ENCODE assay signal across 24 mouse cellular contexts in the genomic region with DNA sequence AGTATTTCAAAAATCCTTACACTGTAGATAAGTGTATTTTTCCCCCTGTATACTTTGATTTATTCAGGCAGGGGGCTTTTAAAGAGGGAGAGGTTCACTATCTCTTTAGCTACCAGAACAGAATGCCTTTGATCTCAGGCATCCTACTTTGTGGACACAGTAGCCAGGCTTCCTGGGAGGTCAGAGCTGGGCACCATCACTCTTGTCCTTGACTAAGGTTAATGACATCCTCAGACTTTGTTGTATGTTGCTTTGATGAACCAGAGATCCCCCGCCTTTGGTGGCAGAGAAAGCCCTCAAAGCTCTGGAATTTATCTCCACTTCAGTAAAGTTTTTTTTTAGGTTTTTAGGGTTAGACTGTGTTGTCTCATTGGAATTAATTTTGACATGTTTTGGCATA.
"Had no signal": no experiment of that assay in that cellular context is flagged by ENCODE, and none has a peak within 500 bp of the region (broad histone marks: within the 10 kb centered on the region; RNA-seq: fewer than 3 reads in every experiment).

No protein-coding gene starts in this region.

- H3K27me3 ChIP-seq: limb, embryonic 13.5 days; liver, embryonic 12.5 days; liver, embryonic 15.5 days; lung, embryonic 15.5 days had no signal

- H3K4me2 ChIP-seq: limb, embryonic 13.5 days; liver, embryonic 12.5 days; liver, embryonic 15.5 days; lung, embryonic 15.5 days; midbrain, embryonic 12.5 days; neural tube, embryonic 13.5 days had no signal

- H3K36me3 ChIP-seq: limb, embryonic 10.5 days; limb, embryonic 13.5 days; liver, embryonic 12.5 days; liver, embryonic 15.5 days; lung, embryonic 15.5 days; midbrain, embryonic 12.5 days; neural tube, embryonic 13.5 days had no signal

- H3K4me3 ChIP-seq: limb, embryonic 10.5 days; limb, embryonic 13.5 days; liver, embryonic 12.5 days; liver, embryonic 15.5 days; lung, embryonic 15.5 days; megakaryocyte, embryonic 14.5 days; midbrain, embryonic 12.5 days; myocyte; neural tube, embryonic 13.5 days had no signal

- H3K9me3 ChIP-seq: limb, embryonic 10.5 days; limb, embryonic 13.5 days; liver, embryonic 12.5 days; liver, embryonic 15.5 days; lung, embryonic 15.5 days; megakaryocyte, embryonic 14.5 days; midbrain, embryonic 12.5 days; neural tube, embryonic 13.5 days had no signal

- ATAC-seq: intestine, postnatal 0 days; liver, embryonic 12.5 days; midbrain, embryonic 16.5 days had no signal

- H3K9ac ChIP-seq: limb, embryonic 13.5 days; liver, embryonic 12.5 days; liver, embryonic 15.5 days; lung, embryonic 15.5 days; midbrain, embryonic 12.5 days; neural tube, embryonic 13.5 days had no signal

- DNase-seq: kidney, adult 2 months; kidney, postnatal 25 days; layer of hippocampus, postnatal 36 days; liver; lung, adult 18-20 months; lung, postnatal 10 days; lung, postnatal 36 days; right cerebral cortex, postnatal 14 days; right cerebral cortex, postnatal 4 days; thymus, adult 2 months; thymus, postnatal 14 days; thymus, postnatal 4 days had no signal

- H3K27ac ChIP-seq: limb, embryonic 10.5 days; limb, embryonic 13.5 days; liver, embryonic 12.5 days; liver, embryonic 15.5 days; lung, embryonic 15.5 days; midbrain, embryonic 12.5 days; neural tube, embryonic 13.5 days; stomach, postnatal 0 days had no signal
